Mouse (Mus musculus): ENCODE data around the gene Ppp1r1a. TPM values are rescaled to one million over a fixed set of nuclear protein-coding genes. Genes with fewer than 3 reads are reported as not detected.

Gene Ppp1r1a
- total and polyA plus RNA-seq, 2 experiments from 2014 or later, result 109 to 206 TPM

- Histone ChIP-seq H3K36me3 (ENCODE audit: insufficient read depth) (no peaks in the 10 kb centered on the region), H3K27ac (ENCODE audit: low read depth, low read length) (no peak overlapping the region), H3K9ac (no peak overlapping the region), H3K4me2 (ENCODE audit: low read depth) (no peak overlapping the region), H3K4me3 (ENCODE audit: low read depth, low read length) (no peak overlapping the region), H3K4me1 (ENCODE audit: insufficient read depth) (no peaks in the 10 kb centered on the region), H3K27me3 (ENCODE audit: insufficient read depth, low read length) (no peaks in the 10 kb centered on the region), H3K9me3 (ENCODE audit: low read length) (no peaks in the 10 kb centered on the region)
- DNase-seq (no peak), ATAC-seq (no peak)
- no peak for TF ChIP-seq CTCF (IDR thresholded peaks at IDR 0.05; ENCODE audit: low read depth)
Measured at GRCm38 (mm10) chr15:103542526-103542925, 4.7 kb upstream of the Ppp1r1a start.

DNA sequence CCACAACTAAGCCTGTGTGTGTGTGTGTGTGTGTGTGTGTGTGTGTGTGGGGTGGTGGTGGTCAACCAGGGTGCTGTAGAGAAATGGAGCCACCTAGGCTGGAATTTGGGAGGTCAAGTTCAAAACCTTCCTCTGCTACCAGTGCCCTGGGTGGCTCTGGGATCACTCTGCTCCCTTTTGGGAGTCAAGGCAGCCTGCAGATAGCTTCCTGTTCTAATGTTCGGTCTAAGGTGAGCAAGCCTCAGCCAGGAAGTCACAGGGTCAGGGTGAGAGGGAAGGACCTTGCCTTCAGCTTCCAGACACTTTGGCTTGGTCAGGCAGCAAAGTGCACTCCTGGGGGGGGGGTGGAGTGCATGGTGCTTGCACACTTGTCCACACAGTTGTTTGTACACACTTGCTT, 2.8 kb upstream of the Ppp1r1a start:
- Histone ChIP-seq H3K9ac (no peak overlapping the region), H3K4me3 (ENCODE audit: low read depth, low read length) (no peak overlapping the region), H3K36me3 (ENCODE audit: insufficient read depth) (no peaks in the 10 kb centered on the region), H3K27me3 (ENCODE audit: insufficient read depth, low read length) (no peaks in the 10 kb centered on the region), H3K9me3 (ENCODE audit: low read length) (no peaks in the 10 kb centered on the region), H3K4me2 (ENCODE audit: low read depth) (no peak overlapping the region), H3K27ac (ENCODE audit: low read depth, low read length) (no peak overlapping the region), H3K4me1 (ENCODE audit: insufficient read depth) (no peaks in the 10 kb centered on the region)
- WGBS, result 95% methylated on average over 1 of the region's 1 CpGs
- ATAC-seq, result no peak
- DNase-seq, result no peak
- no peak for TF ChIP-seq CTCF (IDR thresholded peaks at IDR 0.05; ENCODE audit: low read depth)

- ATAC-seq (no peak), DNase-seq (no peak)
- Histone ChIP-seq H3K4me3 (ENCODE audit: low read depth, low read length) (no peak overlapping the region), H3K9me3 (ENCODE audit: low read length) (no peaks in the 10 kb centered on the region), H3K4me1 (ENCODE audit: insufficient read depth) (no peaks in the 10 kb centered on the region), H3K9ac (no peak overlapping the region), H3K4me2 (ENCODE audit: low read depth) (no peak overlapping the region), H3K27ac (ENCODE audit: low read depth, low read length) (no peak overlapping the region), H3K27me3 (ENCODE audit: insufficient read depth, low read length) (no peaks in the 10 kb centered on the region), H3K36me3 (ENCODE audit: insufficient read depth) (peaks cover 5% of the 10 kb centered on the region; the same call in 1 of the 2 replicates)
- 61% methylated on average over 2 of the region's 2 CpGs for WGBS
- TF ChIP-seq CTCF (IDR thresholded peaks at IDR 0.05; ENCODE audit: low read depth), result no peak
Measured at GRCm38 (mm10) chr15:103539259-103539658, 1.5 kb upstream of the Ppp1r1a start.

- H3K9me3 ChIP-seq (ENCODE audit: low read length), result no peaks in the 10 kb centered on the region
- peak overlapping the region; percentile 67 for H3K4me2 ChIP-seq (ENCODE audit: low read depth)
- DNase-seq, result peak; percentile 65
- no peaks in the 10 kb centered on the region for H3K27me3 ChIP-seq (ENCODE audit: insufficient read depth, low read length)
- H3K4me1 ChIP-seq (ENCODE audit: insufficient read depth), result no peaks in the 10 kb centered on the region
- peak overlapping the region; percentile 75 for H3K27ac ChIP-seq (ENCODE audit: low read depth, low read length)
- peak; percentile 80 for ATAC-seq
- 1% methylated on average over 37 of the region's 37 CpGs for WGBS
- no peak for TF ChIP-seq CTCF (IDR thresholded peaks at IDR 0.05; ENCODE audit: low read depth)
- H3K4me3 ChIP-seq (ENCODE audit: low read depth, low read length), result peak overlapping the region; percentile 80
- peaks cover 5% of the 10 kb centered on the region; the same call in 1 of the 2 replicates for H3K36me3 ChIP-seq (ENCODE audit: insufficient read depth)
- H3K9ac ChIP-seq, result peak overlapping the region; percentile 86
Measured at GRCm38 (mm10) chr15:103537011-103537821, 587 bp downstream of the Ppp1r1a start.

- H3K4me2 ChIP-seq (ENCODE audit: low read depth), result peak overlapping the region; percentile 67
- DNase-seq (no peak), ATAC-seq (no peak)
- TF ChIP-seq CTCF (IDR thresholded peaks at IDR 0.05; ENCODE audit: low read depth), result no peak
- 4% methylated on average over 2 of the region's 2 CpGs for WGBS
- H3K9ac ChIP-seq, result peak overlapping the region; percentile 86
- H3K9me3 ChIP-seq (ENCODE audit: low read length), result no peaks in the 10 kb centered on the region
- peak overlapping the region; percentile 80 for H3K4me3 ChIP-seq (ENCODE audit: low read depth, low read length)
- H3K27me3 ChIP-seq (ENCODE audit: insufficient read depth, low read length), result no peaks in the 10 kb centered on the region
- H3K36me3 ChIP-seq (ENCODE audit: insufficient read depth), result peaks cover 9% of the 10 kb centered on the region; the same call in 1 of the 2 replicates
- no peaks in the 10 kb centered on the region for H3K4me1 ChIP-seq (ENCODE audit: insufficient read depth)
- peak overlapping the region; percentile 75 for H3K27ac ChIP-seq (ENCODE audit: low read depth, low read length)
Measured at GRCm38 (mm10) chr15:103536456-103536855, 1.3 kb downstream of the Ppp1r1a start.

GRCm38 (mm10) chr15:103535786-103536185, 2.0 kb downstream of the Ppp1r1a start:
- Histone ChIP-seq H3K36me3 (ENCODE audit: insufficient read depth) (peaks cover 9% of the 10 kb centered on the region; the same call in 1 of the 2 replicates), H3K9ac (no peak overlapping the region), H3K4me3 (ENCODE audit: low read depth, low read length) (no peak overlapping the region), H3K4me1 (ENCODE audit: insufficient read depth) (no peaks in the 10 kb centered on the region), H3K27ac (ENCODE audit: low read depth, low read length) (no peak overlapping the region), H3K4me2 (ENCODE audit: low read depth) (no peak overlapping the region), H3K27me3 (ENCODE audit: insufficient read depth, low read length) (no peaks in the 10 kb centered on the region), H3K9me3 (ENCODE audit: low read length) (no peaks in the 10 kb centered on the region)
- DNase-seq (no peak), ATAC-seq (no peak)
- WGBS, result 81% methylated on average over 1 of the region's 1 CpGs
- no peak for TF ChIP-seq CTCF (IDR thresholded peaks at IDR 0.05; ENCODE audit: low read depth)

DNA sequence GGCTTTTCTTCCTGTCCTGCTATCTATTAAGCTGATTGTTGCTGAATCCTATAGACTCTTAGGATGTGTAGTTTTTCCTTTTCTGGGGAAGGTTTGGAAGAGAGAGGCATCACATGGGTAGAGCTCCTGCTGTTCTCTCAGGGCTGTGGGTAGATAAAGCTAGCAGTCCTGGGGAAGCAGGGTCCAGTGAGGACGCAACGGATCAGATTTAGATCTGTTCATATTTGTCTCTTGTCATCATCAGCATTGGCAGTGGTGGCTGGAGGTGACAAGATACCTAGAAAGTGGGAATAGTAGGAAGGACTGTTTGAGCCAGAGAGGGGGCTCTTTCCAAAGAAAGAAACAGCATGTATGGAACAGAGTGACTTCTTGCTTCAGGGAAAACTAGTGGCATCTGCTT, 2.8 kb downstream of the Ppp1r1a start:
- H3K4me3 ChIP-seq (ENCODE audit: low read depth, low read length), result no peak overlapping the region
- H3K36me3 ChIP-seq (ENCODE audit: insufficient read depth), result peaks cover 9% of the 10 kb centered on the region; the same call in 1 of the 2 replicates
- 0 out of 2 replicates have a peak overlapping the region, but pooled peaks have one; percentile 1 for H3K9ac ChIP-seq
- no peaks in the 10 kb centered on the region for H3K27me3 ChIP-seq (ENCODE audit: insufficient read depth, low read length)
- no peak for TF ChIP-seq CTCF (IDR thresholded peaks at IDR 0.05; ENCODE audit: low read depth)
- no peaks in the 10 kb centered on the region for H3K9me3 ChIP-seq (ENCODE audit: low read length)
- ATAC-seq, result no peak
- no peaks in the 10 kb centered on the region for H3K4me1 ChIP-seq (ENCODE audit: insufficient read depth)
- no peak overlapping the region for H3K4me2 ChIP-seq (ENCODE audit: low read depth)
- H3K27ac ChIP-seq (ENCODE audit: low read depth, low read length), result no peak overlapping the region
- WGBS, result 69% methylated on average over 2 of the region's 2 CpGs
- no peak for DNase-seq
